ENCODE assay signal across 9 mouse cellular contexts in genomic region chr17:46725273-46725672, GRCm38 (mm10). TPM values are rescaled to one million over a fixed set of nuclear protein-coding genes. Genes with fewer than 3 reads are reported as not detected.
A peak's percentile ranks its signal among the peaks of the same experiment; 100 is the strongest.
DNase-seq lines count a peak whose midpoint lies in the region; TF ChIP-seq lines count a peak whose summit lies in the region.
"Had no signal": no experiment of that assay in that cellular context is flagged by ENCODE, and none has a peak within 500 bp of the region (broad histone marks: within the 10 kb centered on the region; RNA-seq: fewer than 3 reads in every experiment).

No protein-coding gene starts in this region.

- H3K4me3 ChIP-seq in ES-Bruce4 (ENCODE audit: low read depth, low read length): no peak overlapping the region
- no peak overlapping the region for H3K4me3 ChIP-seq in cortical plate, adult 2 months (ENCODE audit: insufficient read depth, low read length)
- no peak overlapping the region for H3K4me3 ChIP-seq in limb, embryonic 10.5 days
- H3K4me3 ChIP-seq: embryonic facial prominence, embryonic 15.5 days had no signal

- no peak overlapping the region for H3K9ac ChIP-seq in ES-Bruce4 (ENCODE audit: low read depth, poor library complexity, severe bottlenecking)
- H3K9ac ChIP-seq: embryonic facial prominence, embryonic 15.5 days had no signal

- TF ChIP-seq CTCF in ES-Bruce4 (IDR thresholded peaks at IDR 0.05; ENCODE audit: low read depth, low read length): peak; percentile 69
- TF ChIP-seq CTCF in cortical plate, adult 2 months (IDR thresholded peaks at IDR 0.05; ENCODE audit: extremely low read depth, insufficient read depth, low read length): peak; percentile 43

- no peaks in the 10 kb centered on the region for H3K36me3 ChIP-seq in ES-Bruce4 (ENCODE audit: control insufficient read depth, insufficient read depth, low read length, poor library complexity, severe bottlenecking)
- H3K36me3 ChIP-seq in limb, embryonic 10.5 days: peaks cover 59% of the 10 kb centered on the region

- DNase-seq in kidney, adult 9 months: peak; percentile 40
- DNase-seq in kidney, postnatal 10 days: no peak
- peak; percentile 48 for DNase-seq in limb, embryonic 10.5 days (ENCODE audit: low spot score)
- DNase-seq in thymus, postnatal 10 days (ENCODE audit: low spot score in 2 of 2): peak; percentile 58 to 64
- DNase-seq in layer of hippocampus, adult 9-11 months: no peak
- no peak for DNase-seq in right cerebral cortex, adult 18-20 months

- no peaks in the 10 kb centered on the region for H3K27me3 ChIP-seq in ES-Bruce4 (ENCODE audit: control insufficient read depth, insufficient read depth, low read length, poor library complexity, severe bottlenecking)
- H3K27me3 ChIP-seq in limb, embryonic 10.5 days (ENCODE audit: low read depth, poor library complexity, severe bottlenecking): peaks cover 26% of the 10 kb centered on the region

- no peak overlapping the region for H3K27ac ChIP-seq in ES-Bruce4 (ENCODE audit: insufficient read depth, low read length)
- no peak overlapping the region for H3K27ac ChIP-seq in cortical plate, adult 2 months (ENCODE audit: insufficient read depth, low read length)
- H3K27ac ChIP-seq in limb, embryonic 10.5 days: 0 out of 2 replicates have a peak overlapping the region, but pooled peaks have one; percentile 5
- H3K27ac ChIP-seq: embryonic facial prominence, embryonic 15.5 days had no signal

- H3K4me1 ChIP-seq in ES-Bruce4 (ENCODE audit: control insufficient read depth, insufficient read depth, low read length): no peaks in the 10 kb centered on the region
- H3K4me1 ChIP-seq in cortical plate, adult 2 months (ENCODE audit: control insufficient read depth, insufficient read depth, low read length): no peaks in the 10 kb centered on the region
- peaks cover 7% of the 10 kb centered on the region; the same call in 1 of the 2 replicates for H3K4me1 ChIP-seq in limb, embryonic 10.5 days

- no peak for TF ChIP-seq POLR2A in ES-Bruce4 (IDR thresholded peaks at IDR 0.05; ENCODE audit: insufficient read depth, low read length)
- no peak for TF ChIP-seq POLR2A in cortical plate, adult 2 months (IDR thresholded peaks at IDR 0.05; ENCODE audit: extremely low read depth, insufficient read depth, low read length)

- H3K9me3 ChIP-seq in ES-Bruce4 (replicated peaks; ENCODE audit: control insufficient read depth, insufficient read depth, low read length, poor library complexity, severe bottlenecking): no peaks in the 10 kb centered on the region
- no peaks in the 10 kb centered on the region for H3K9me3 ChIP-seq in limb, embryonic 10.5 days (replicated peaks)
- H3K9me3 ChIP-seq: embryonic facial prominence, embryonic 15.5 days had no signal

- WGBS in limb, embryonic 10.5 days: 50% methylated on average over 9 of the region's 9 CpGs

- TF ChIP-seq EP300 in ES-Bruce4 (IDR thresholded peaks at IDR 0.05; ENCODE audit: insufficient read depth, low read depth, low read length): no peak

RNA-seq across cellular contexts. Expression of gene Gnmt, which starts 3.7 kb away (rescaled TPM):
- polyA plus RNA-seq in ES-Bruce4 (2011; ENCODE audit: insufficient read depth, insufficient read length, low read depth, missing spikeins): 3.9 and 4.1 TPM in 2 replicates
- polyA plus RNA-seq in cortical plate, adult 2 months (2012; rRNA removed): 1.3 and 1.8 TPM in 2 replicates
- 0.48 and 0.83 TPM in 2 replicates for polyA plus RNA-seq in limb, embryonic 10.5 days (2016; fragmentation: Nextera tagmentation; extraction: Ambion mirVana)

RNA-seq across cellular contexts. Expression of gene Pex6, which starts 14.0 kb away (rescaled TPM):
- polyA plus RNA-seq in ES-Bruce4 (2011; ENCODE audit: insufficient read depth, insufficient read length, low read depth, missing spikeins): 13.0 and 13.4 TPM in 2 replicates
- polyA plus RNA-seq in cortical plate, adult 2 months (2012; rRNA removed): 48.4 and 50.8 TPM in 2 replicates
- 24.6 and 26.9 TPM in 2 replicates for polyA plus RNA-seq in limb, embryonic 10.5 days (2016; fragmentation: Nextera tagmentation; extraction: Ambion mirVana)

RNA-seq across cellular contexts. Expression of gene Ppp2r5d, which starts 20.4 kb away (rescaled TPM):
- 97.3 and 99.4 TPM in 2 replicates for polyA plus RNA-seq in ES-Bruce4 (2011; ENCODE audit: insufficient read depth, insufficient read length, low read depth, missing spikeins)
- 97.4 and 98.9 TPM in 2 replicates for polyA plus RNA-seq in cortical plate, adult 2 months (2012; rRNA removed)
- polyA plus RNA-seq in limb, embryonic 10.5 days (2016; fragmentation: Nextera tagmentation; extraction: Ambion mirVana): 152 and 160 TPM in 2 replicates

RNA-seq across cellular contexts. Expression of gene Cnpy3, which starts 26.7 kb away (rescaled TPM):
- polyA plus RNA-seq in ES-Bruce4 (2011; ENCODE audit: insufficient read depth, insufficient read length, low read depth, missing spikeins): 31.2 and 37.2 TPM in 2 replicates
- polyA plus RNA-seq in cortical plate, adult 2 months (2012; rRNA removed): 93.6 and 95.9 TPM in 2 replicates
- polyA plus RNA-seq in limb, embryonic 10.5 days (2016; fragmentation: Nextera tagmentation; extraction: Ambion mirVana): 63.6 and 67.5 TPM in 2 replicates

RNA-seq across cellular contexts. Expression of gene Ptcra, which starts 38.2 kb away (rescaled TPM):
- polyA plus RNA-seq in ES-Bruce4 (2011; ENCODE audit: insufficient read depth, insufficient read length, low read depth, missing spikeins): 1.1 and 1.7 TPM in 2 replicates
- polyA plus RNA-seq in cortical plate, adult 2 months (2012; rRNA removed): 0.50 and 0.68 TPM in 2 replicates
- 0.73 and 1.2 TPM in 2 replicates for polyA plus RNA-seq in limb, embryonic 10.5 days (2016; fragmentation: Nextera tagmentation; extraction: Ambion mirVana)

Comparison
In these comparisons a context has a peak if more than half of its experiments do, and no peak if none do; other contexts are left out.
1. DNase-seq: peak in kidney, adult 9 months (single experiment), limb, embryonic 10.5 days (single experiment) and thymus, postnatal 10 days (2 of 2); none in kidney, postnatal 10 days (single experiment), layer of hippocampus, adult 9-11 months (single experiment) and right cerebral cortex, adult 18-20 months (single experiment).